Mouse (Mus musculus): ENCODE measurements around the gene Fbf1. TPM values are rescaled to one million over a fixed set of nuclear protein-coding genes. Genes with fewer than 3 reads are reported as not detected.

The Fbf1 gene
- total RNA-seq (2023): 1 to 10 TPM; 6.0 to 9.4 TPM

GRCm38 (mm10) chr11:116167884-116168439 is at the start of gene Fbf1:
TSS of gene Fbf1 (minus strand) at chr11:116168166.

GRCm38 (mm10) chr11:116198639-116199531 is 30.9 kb upstream of the Fbf1 start, which contains the start of the genes Ten1 and Acox1:
TSS of gene Ten1 (plus strand) at chr11:116198855.
TSS of gene Acox1 (minus strand) at chr11:116199045.

GRCm38 (mm10) chr11:116138468-116139138 is 29.4 kb downstream of the Fbf1 start, which contains the start of gene Mrpl38:
TSS of gene Mrpl38 (minus strand) at chr11:116138868.

GRCm38 (mm10) chr11:116130488-116131205 is 37.3 kb downstream of the Fbf1 start, which contains the start of gene Trim65:
TSS of gene Trim65 (minus strand) at chr11:116131128.

GRCm38 (mm10) chr11:116127156-116127980 is 40.6 kb downstream of the Fbf1 start, which contains the start of gene Trim47:
TSS of gene Trim47 (minus strand) at chr11:116127210.

Other genes with a start within 250 kb of the Fbf1 start
- 10 to 100 TPM; 24.2 to 28.0 TPM for gene Sap30bp, start 234.9 kb downstream of the Fbf1 start, total RNA-seq (2023)
- 10 to 100 TPM; 26.4 to 28.9 TPM for gene Recql5, start 234.7 kb downstream of the Fbf1 start, total RNA-seq (2023)
- under 1 TPM; 0.07 to 0.09 TPM for gene Itgb4, start 193.5 kb downstream of the Fbf1 start, total RNA-seq (2023)
- gene Galk1, start 155.4 kb downstream of the Fbf1 start, total RNA-seq (2023): 1 to 10 TPM; 7.2 to 7.7 TPM
- 1,000 to 10,000 TPM; 3,921 to 4,178 TPM for gene H3f3b, start 140.2 kb downstream of the Fbf1 start, total RNA-seq (2023)
- gene Unk, start 137.8 kb downstream of the Fbf1 start, total RNA-seq (2023): 10 to 100 TPM; 20.9 to 23.4 TPM
- 10 to 100 TPM; 87.3 to 94.0 TPM for gene Unc13d, start 90.2 kb downstream of the Fbf1 start, total RNA-seq (2023)
- gene Wbp2, start 81.2 kb downstream of the Fbf1 start, total RNA-seq (2023): 100 to 1,000 TPM; 124 to 141 TPM
- gene Trim47, start 41.0 kb downstream of the Fbf1 start, total RNA-seq (2023): under 1 TPM; 0.35 to 0.77 TPM
- gene Trim65, start 37.0 kb downstream of the Fbf1 start, total RNA-seq (2023): 1 to 10 TPM; 6.7 to 8.8 TPM
- gene Mrpl38, start 29.3 kb downstream of the Fbf1 start, total RNA-seq (2023): 10 to 100 TPM; 15.6 to 17.3 TPM
- 10 to 100 TPM; 24.6 to 28.1 TPM for gene Ten1, start 30.7 kb upstream of the Fbf1 start, total RNA-seq (2023)
- 10 to 100 TPM; 25.9 to 28.7 TPM for gene Acox1, start 30.9 kb upstream of the Fbf1 start, total RNA-seq (2023)
- gene Evpl, start 69.9 kb upstream of the Fbf1 start, total RNA-seq (2023): not detected
- gene Srp68, start 106.1 kb upstream of the Fbf1 start, total RNA-seq (2023): 10 to 100 TPM; 36.8 to 39.4 TPM
- gene Galr2, start 112.8 kb upstream of the Fbf1 start, total RNA-seq (2023): not detected
- 10 to 100 TPM; 37.1 to 42.5 TPM for gene Exoc7, start 139.1 kb upstream of the Fbf1 start, total RNA-seq (2023)
- under 1 TPM in 1 of 2 experiments, not detected in 1; 0.22 TPM for gene Foxj1, start 167.2 kb upstream of the Fbf1 start, total RNA-seq (2023)
- gene Rnf157, start 244.9 kb upstream of the Fbf1 start, total RNA-seq (2023): 1 to 10 TPM; 3.0 to 4.9 TPM